Mouse (Mus musculus) embryonic facial prominence, embryonic 13.5 days (tissue): ENCODE measurements around the gene Rapgef2. TPM values are rescaled to one million over a fixed set of nuclear protein-coding genes. Genes with fewer than 3 reads are reported as not detected.

Experiments
- ATAC-seq: fragments of 200-750 bp; cut with Nextera tagmentation; 2 replicates; pipeline ENCODE4 v1.8.0; 2017; ENCODE audit warnings: low read depth; ENCODE audit not compliant: insufficient number of reproducible peaks, insufficient read depth, low FRiP score, low TSS enrichment
- H3K27ac ChIP-seq: fragments of 300-500 bp; sonication (generic); 2 replicates; pipeline ENCODE4 v1.5.1; 2015; ENCODE audit warnings: moderate library complexity, mild to moderate bottlenecking, inconsistent platforms
- H3K27me3 ChIP-seq: fragments of 300-500 bp; sonication (generic); 2 replicates; pipeline ENCODE4 v1.6.1; 2015; ENCODE audit warnings: mild to moderate bottlenecking, inconsistent platforms
- H3K36me3 ChIP-seq: fragments of 300-500 bp; sonication (generic); 2 replicates; pipeline ENCODE4 v1.6.1; 2015; ENCODE audit warnings: mild to moderate bottlenecking, inconsistent platforms
- H3K4me1 ChIP-seq: fragments of 300-500 bp; sonication (generic); 2 replicates; pipeline ENCODE4 v1.6.1; 2015; ENCODE audit warnings: inconsistent platforms
- H3K4me2 ChIP-seq: fragments of 300-500 bp; sonication (generic); 2 replicates; pipeline ENCODE4 v1.6.1; 2015; ENCODE audit warnings: moderate library complexity, mild to moderate bottlenecking, inconsistent platforms
- H3K4me3 ChIP-seq: fragments of 300-500 bp; sonication (generic); 2 replicates; pipeline ENCODE4 v1.5.1; 2015; ENCODE audit warnings: mild to moderate bottlenecking, inconsistent platforms
- H3K9ac ChIP-seq: fragments of 300-500 bp; sonication (generic); 2 replicates; pipeline ENCODE4 v1.6.1; 2015; ENCODE audit warnings: mild to moderate bottlenecking, inconsistent platforms
- H3K9me3 ChIP-seq: fragments of 300-500 bp; sonication (generic); 2 replicates; pipeline ENCODE4 v1.6.1; 2016; ENCODE audit warnings: inconsistent platforms
- WGBS: fragments of 180-500 bp; shearing (Covaris S2); methylation state at CpG from one replicate; pipeline ENCODE4 v1.1.7; 2015; ENCODE audit warnings: mixed read lengths; 5-methylcytosine and 5-hydroxymethylcytosine counted together
- polyA plus RNA-seq: library from polyadenylated mRNA; unstranded; fragments of >200 nt; fragmentation: Nextera tagmentation; extraction: Ambion mirVana; gene quantifications from 2 replicates; pipeline ENCODE4 v1.2.1, GENCODE M21; 2015

The Rapgef2 gene
- polyA plus RNA-seq, 1 experiment from 2014 or later, result 8.9 TPM

DNA sequence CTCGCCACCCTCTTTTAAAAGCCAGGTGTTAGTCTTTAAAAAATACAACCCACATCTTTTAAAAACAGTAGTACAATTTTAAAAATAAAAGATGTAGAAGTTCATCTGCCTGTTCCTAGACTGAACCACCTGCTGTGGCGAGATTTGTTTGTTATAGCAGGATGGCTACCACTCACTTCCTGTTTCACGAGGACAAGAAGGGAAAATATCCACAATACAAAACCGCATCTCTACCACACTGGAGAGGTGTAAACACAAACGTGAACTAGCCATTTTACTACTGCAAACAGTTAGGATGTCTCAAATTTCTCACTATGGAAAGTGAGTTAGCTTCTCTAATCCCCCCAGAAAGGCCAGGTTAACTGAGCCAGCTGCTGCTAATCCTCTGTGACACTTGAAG, 76.1 kb downstream of the Rapgef2 start:
- Histone ChIP-seq H3K36me3 (peaks cover 24% of the 10 kb centered on the region; the same call in 1 of the 2 replicates), H3K27me3 (no peaks in the 10 kb centered on the region), H3K9ac (no peak overlapping the region), H3K9me3 (no peaks in the 10 kb centered on the region), H3K4me3 (no peak overlapping the region), H3K27ac (no peak overlapping the region), H3K4me1 (no peaks in the 10 kb centered on the region; the same call in 1 of the 2 replicates), H3K4me2 (no peak overlapping the region)
- ATAC-seq, result no peak
- 58% methylated on average over 5 of the region's 5 CpGs for WGBS

GRCm38 (mm10) chr3:79207216-79207615, 79.1 kb downstream of the Rapgef2 start:
- H3K4me1 ChIP-seq, result peaks cover 13% of the 10 kb centered on the region
- H3K9me3 ChIP-seq, result no peaks in the 10 kb centered on the region
- peaks cover 17% of the 10 kb centered on the region; the same call in 1 of the 2 replicates for H3K36me3 ChIP-seq
- no peaks in the 10 kb centered on the region for H3K27me3 ChIP-seq
- WGBS, result 81% methylated on average over 2 of the region's 2 CpGs
- H3K9ac ChIP-seq, result no peak overlapping the region
- ATAC-seq, result no peak
- H3K4me2 ChIP-seq, result no peak overlapping the region
- H3K4me3 ChIP-seq, result no peak overlapping the region
- no peak overlapping the region for H3K27ac ChIP-seq

DNA sequence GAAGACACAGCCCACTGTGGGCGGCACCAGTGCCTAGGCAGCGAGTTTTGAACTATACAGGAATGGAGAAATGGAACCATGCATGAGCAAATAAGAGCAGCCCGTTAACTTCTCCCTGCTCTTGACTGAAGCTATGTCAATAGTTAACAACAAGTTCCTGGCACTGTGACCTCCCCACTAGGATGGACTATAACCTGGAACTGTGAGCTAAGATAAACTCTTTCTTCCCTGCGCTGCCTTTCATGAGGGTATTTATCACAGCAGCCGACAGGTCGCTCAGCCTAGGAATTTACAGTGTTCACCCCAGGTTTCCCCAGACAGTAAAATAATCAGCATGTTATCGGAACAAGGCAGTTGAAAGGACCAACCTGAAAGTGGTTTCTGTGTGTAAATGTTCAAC, 79.8 kb downstream of the Rapgef2 start:
- Histone ChIP-seq H3K36me3 (peaks cover 17% of the 10 kb centered on the region; the same call in 1 of the 2 replicates), H3K4me1 (peaks cover 13% of the 10 kb centered on the region), H3K4me3 (no peak overlapping the region), H3K27ac (no peak overlapping the region), H3K9ac (no peak overlapping the region), H3K9me3 (no peaks in the 10 kb centered on the region), H3K4me2 (no peak overlapping the region), H3K27me3 (no peaks in the 10 kb centered on the region)
- ATAC-seq, result no peak
- WGBS, result 96% methylated on average over 7 of the region's 7 CpGs

GRCm38 (mm10) chr3:79205981-79206380, 80.3 kb downstream of the Rapgef2 start:
- Histone ChIP-seq H3K4me2 (no peak overlapping the region), H3K27ac (no peak overlapping the region), H3K4me1 (peaks cover 13% of the 10 kb centered on the region), H3K9me3 (no peaks in the 10 kb centered on the region), H3K9ac (no peak overlapping the region), H3K36me3 (peaks cover 17% of the 10 kb centered on the region; the same call in 1 of the 2 replicates), H3K4me3 (no peak overlapping the region), H3K27me3 (no peaks in the 10 kb centered on the region)
- no peak for ATAC-seq
- 65% methylated on average over 4 of the region's 4 CpGs for WGBS

DNA sequence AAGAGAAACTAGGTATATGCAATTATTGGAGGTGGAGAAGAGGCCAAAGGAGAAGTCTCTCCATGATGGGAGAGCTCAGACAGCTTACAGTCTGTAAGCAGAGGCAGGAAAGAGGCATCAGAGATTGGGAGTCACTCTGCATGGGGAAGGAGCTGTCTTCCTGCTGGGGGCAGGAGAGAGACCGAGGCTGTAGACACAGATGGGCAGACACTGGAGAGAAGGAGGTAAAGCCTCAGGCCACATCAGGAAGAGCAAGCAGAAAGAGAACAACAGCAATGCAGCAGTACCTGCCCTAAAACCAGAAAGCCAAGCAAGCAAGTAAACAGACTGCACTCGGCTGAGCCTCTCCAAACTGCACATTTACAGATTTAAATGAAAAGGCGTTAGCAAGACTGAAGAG, 81.2 kb downstream of the Rapgef2 start:
- H3K9ac ChIP-seq, result no peak overlapping the region
- no peak overlapping the region for H3K4me2 ChIP-seq
- 32% methylated on average over 3 of the region's 3 CpGs for WGBS
- no peak overlapping the region for H3K27ac ChIP-seq
- no peak overlapping the region for H3K4me3 ChIP-seq
- ATAC-seq, result no peak
- no peaks in the 10 kb centered on the region for H3K27me3 ChIP-seq
- no peaks in the 10 kb centered on the region for H3K9me3 ChIP-seq
- peaks cover 17% of the 10 kb centered on the region; the same call in 1 of the 2 replicates for H3K36me3 ChIP-seq
- peaks cover 13% of the 10 kb centered on the region for H3K4me1 ChIP-seq

GRCm38 (mm10) chr3:79204261-79204660, 82.1 kb downstream of the Rapgef2 start:
- Histone ChIP-seq H3K36me3 (peaks cover 13% of the 10 kb centered on the region; the same call in 1 of the 2 replicates), H3K9ac (no peak overlapping the region), H3K27ac (no peak overlapping the region), H3K4me3 (no peak overlapping the region), H3K4me2 (no peak overlapping the region), H3K4me1 (peaks cover 13% of the 10 kb centered on the region), H3K9me3 (no peaks in the 10 kb centered on the region), H3K27me3 (no peaks in the 10 kb centered on the region)
- no peak for ATAC-seq
- WGBS, result 84% methylated on average over 9 of the region's 9 CpGs

DNA sequence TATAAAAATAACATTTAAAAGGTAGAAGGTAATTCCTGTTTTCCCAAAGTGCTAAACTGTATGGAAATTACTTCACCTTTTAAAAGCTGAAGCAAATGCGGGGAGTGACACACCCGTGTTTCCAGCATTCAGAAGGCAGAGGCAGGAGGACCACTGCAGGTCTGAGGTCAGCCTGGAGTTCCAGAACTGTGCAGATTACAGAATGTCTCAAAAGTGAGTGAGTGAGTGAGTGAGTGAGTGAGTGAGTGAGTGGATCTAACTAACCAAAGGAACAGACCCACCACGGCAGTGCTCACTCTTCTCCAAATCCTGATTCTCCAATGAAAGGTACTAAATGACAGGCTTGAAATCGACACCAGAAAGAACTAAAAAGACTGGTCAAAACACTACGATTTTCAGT, 82.5 kb downstream of the Rapgef2 start:
- Histone ChIP-seq H3K4me2 (no peak overlapping the region), H3K4me3 (no peak overlapping the region), H3K27me3 (no peaks in the 10 kb centered on the region), H3K36me3 (peaks cover 10% of the 10 kb centered on the region; the same call in 1 of the 2 replicates), H3K27ac (no peak overlapping the region), H3K4me1 (peaks cover 13% of the 10 kb centered on the region), H3K9me3 (no peaks in the 10 kb centered on the region), H3K9ac (no peak overlapping the region)
- ATAC-seq, result no peak
- WGBS, result 78% methylated on average over 5 of the region's 5 CpGs

GRCm38 (mm10) chr3:79203178-79203577, 83.1 kb downstream of the Rapgef2 start:
- no peaks in the 10 kb centered on the region for H3K27me3 ChIP-seq
- no peak overlapping the region for H3K4me3 ChIP-seq
- peaks cover 17% of the 10 kb centered on the region for H3K4me1 ChIP-seq
- WGBS, result 61% methylated on average over 3 of the region's 3 CpGs
- no peak overlapping the region for H3K27ac ChIP-seq
- H3K4me2 ChIP-seq, result no peak overlapping the region
- ATAC-seq, result no peak
- H3K9me3 ChIP-seq, result no peaks in the 10 kb centered on the region
- 0 out of 2 replicates have a peak, but pooled peaks cover 4% of the 10 kb centered on the region for H3K36me3 ChIP-seq
- H3K9ac ChIP-seq, result no peak overlapping the region

GRCm38 (mm10) chr3:79202275-79203153, 83.8 kb downstream of the Rapgef2 start:
- H3K9me3 ChIP-seq, result no peaks in the 10 kb centered on the region
- peak; percentile 54; the same call in 1 of the 2 replicates for ATAC-seq
- H3K36me3 ChIP-seq, result 0 out of 2 replicates have a peak, but pooled peaks cover 4% of the 10 kb centered on the region
- no peak overlapping the region for H3K27ac ChIP-seq
- H3K9ac ChIP-seq, result no peak overlapping the region
- 41% methylated on average over 11 of the region's 11 CpGs for WGBS
- H3K4me2 ChIP-seq, result 0 out of 2 replicates have a peak overlapping the region, but pooled peaks have one; percentile 7
- no peaks in the 10 kb centered on the region for H3K27me3 ChIP-seq
- H3K4me3 ChIP-seq, result no peak overlapping the region
- H3K4me1 ChIP-seq, result peaks cover 21% of the 10 kb centered on the region

DNA sequence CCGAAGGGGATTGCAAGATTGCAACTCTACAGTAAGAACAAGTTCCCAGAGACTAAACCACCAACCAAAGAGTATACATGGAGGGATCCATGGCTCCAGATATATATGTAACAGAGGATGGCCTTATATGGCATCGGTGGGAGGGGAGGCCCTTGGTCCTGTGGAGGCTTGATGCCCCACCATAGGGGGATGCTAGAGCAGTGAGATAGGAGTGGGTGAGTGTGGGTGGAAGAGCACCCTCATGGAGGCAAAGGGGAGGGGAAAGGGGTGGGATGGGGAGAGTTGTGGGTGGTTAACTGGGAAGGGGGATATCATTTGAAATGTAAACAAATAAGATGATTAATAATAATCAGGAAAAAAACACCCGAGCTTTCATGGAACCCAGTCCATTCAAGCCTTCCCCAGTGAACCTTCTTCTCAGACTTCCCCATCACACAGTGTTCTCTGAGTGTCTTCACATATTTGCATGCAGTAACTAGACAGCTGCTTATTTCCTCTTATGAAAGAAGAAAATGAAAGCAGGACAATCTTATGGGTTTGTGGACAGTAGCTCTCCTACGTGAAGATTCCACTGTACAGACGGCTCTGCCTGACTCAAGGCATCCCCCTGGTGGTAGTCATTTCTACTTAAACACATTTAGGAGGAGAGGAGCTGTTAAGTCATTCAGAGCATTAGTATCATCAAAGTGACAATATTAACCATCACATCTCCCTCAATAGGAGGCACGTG, 89.4 kb downstream of the Rapgef2 start:
- Histone ChIP-seq H3K9me3 (no peaks in the 10 kb centered on the region), H3K4me3 (no peak overlapping the region), H3K27me3 (no peaks in the 10 kb centered on the region), H3K27ac (no peak overlapping the region), H3K4me1 (peaks cover 16% of the 10 kb centered on the region; the same call in 1 of the 2 replicates), H3K36me3 (peaks cover 4% of the 10 kb centered on the region; the same call in 1 of the 2 replicates), H3K9ac (no peak overlapping the region), H3K4me2 (no peak overlapping the region)
- no peak for ATAC-seq
- 62% methylated on average over 6 of the region's 6 CpGs for WGBS

DNA sequence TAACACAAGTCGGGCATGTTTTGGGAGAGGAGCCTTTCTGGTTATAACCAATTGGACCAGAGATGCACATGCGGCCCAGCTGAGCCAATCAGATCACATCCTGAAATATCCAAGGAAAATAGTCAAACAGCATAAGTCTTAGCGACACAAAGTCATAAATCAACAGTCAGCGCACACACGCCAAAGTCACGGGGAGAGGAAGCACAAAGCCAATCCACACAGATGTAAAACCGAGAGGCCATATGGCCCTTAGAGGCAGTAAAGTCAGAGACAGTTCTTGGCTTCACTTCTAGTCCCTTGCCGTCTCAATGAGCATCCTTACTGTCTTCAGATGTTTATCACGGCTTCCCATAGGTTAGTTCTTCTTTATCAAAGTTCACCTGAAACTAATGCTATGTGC, 91.0 kb downstream of the Rapgef2 start:
- ATAC-seq, result no peak
- Histone ChIP-seq H3K27me3 (no peaks in the 10 kb centered on the region), H3K36me3 (peaks cover 4% of the 10 kb centered on the region; the same call in 1 of the 2 replicates), H3K4me1 (peaks cover 16% of the 10 kb centered on the region; the same call in 1 of the 2 replicates), H3K27ac (no peak overlapping the region), H3K4me3 (no peak overlapping the region), H3K9me3 (no peaks in the 10 kb centered on the region), H3K9ac (no peak overlapping the region), H3K4me2 (no peak overlapping the region)
- 88% methylated on average over 9 of the region's 9 CpGs for WGBS
